Mouse (Mus musculus): ENCODE results near the gene Elf3. TPM values are rescaled to one million over a fixed set of nuclear protein-coding genes. Genes with fewer than 3 reads are reported as not detected.
A peak's percentile ranks its signal among the peaks of the same experiment; 100 is the strongest.

The Elf3 gene
- polyA plus RNA-seq (2014; fragmentation: Nextera tagmentation; extraction: Ambion mirVana) = 0.21 and 0.42 TPM in 2 replicates

DNA sequence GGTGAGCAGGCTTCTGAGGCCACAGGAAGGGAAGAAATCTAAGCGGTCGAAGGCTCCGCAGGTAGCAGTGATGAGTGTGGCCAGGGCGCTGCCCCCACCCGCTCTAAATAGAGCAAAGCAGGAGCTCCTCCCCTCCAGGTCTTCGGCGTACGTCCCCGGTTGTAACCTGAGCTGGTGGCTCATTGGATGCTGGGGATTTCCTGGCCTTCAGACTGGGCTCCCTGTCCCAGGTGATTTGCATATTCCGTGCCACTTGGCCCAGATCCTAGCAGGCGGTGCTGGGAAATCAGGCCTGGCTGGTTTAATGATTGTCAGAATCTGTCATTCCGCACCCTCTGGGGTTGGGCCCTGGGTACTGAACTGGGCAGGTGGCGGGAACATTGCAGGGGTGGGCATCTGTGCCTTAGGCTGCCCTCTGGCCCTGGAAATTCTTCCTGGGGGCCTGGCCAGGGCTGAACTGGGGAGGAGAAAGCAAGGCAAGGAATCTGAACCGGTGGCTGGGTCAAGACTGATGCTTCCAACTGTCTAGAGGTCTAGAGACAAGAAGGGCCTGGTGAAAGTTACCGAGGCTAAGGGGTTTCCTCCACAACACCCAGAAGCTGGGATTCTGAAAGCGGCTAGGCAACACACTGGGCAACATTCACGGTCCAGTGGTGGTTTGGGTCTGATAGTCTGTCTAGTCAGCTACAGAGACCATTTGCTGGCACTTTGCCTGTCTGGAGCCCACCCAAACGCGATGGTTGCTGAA lies at the start of gene Elf3:
Gene Elf3, minus strand, starts transcription at position 189 of the 748 bp plus-strand sequence.
- Histone ChIP-seq H3K27me3 (ENCODE audit: control insufficient read depth, insufficient read depth, low read length) (no peaks in the 10 kb centered on the region), H3K9ac (ENCODE audit: low read length) (peak within 1 kb of the TSS; percentile 47), H3K4me2 (peak within 1 kb of the TSS; percentile 46), H3K4me1 (ENCODE audit: control insufficient read depth, insufficient read depth, low read length) (peaks cover 9% of the 10 kb centered on the region), H3K36me3 (ENCODE audit: control insufficient read depth, insufficient read depth, low read length) (peaks cover 5% of the 10 kb centered on the region; the same call in 1 of the 2 replicates), H3K9me3 (ENCODE audit: control insufficient read depth, low read length) (no peaks in the 10 kb centered on the region), H3K4me3 (ENCODE audit: low read depth, low read length) (peak within 1 kb of the TSS; percentile 18; the same call in 1 of the 2 replicates), H3K27ac (ENCODE audit: low read depth, low read length) (no peak within 1 kb of the TSS)
- ATAC-seq (ENCODE audit: low FRiP score) (peak; percentile 59), DNase-seq (ENCODE audit: low spot score, missing footprints) (peak; percentile 93)
- 5% methylated on average over 19 of the region's 19 CpGs for WGBS

DNA sequence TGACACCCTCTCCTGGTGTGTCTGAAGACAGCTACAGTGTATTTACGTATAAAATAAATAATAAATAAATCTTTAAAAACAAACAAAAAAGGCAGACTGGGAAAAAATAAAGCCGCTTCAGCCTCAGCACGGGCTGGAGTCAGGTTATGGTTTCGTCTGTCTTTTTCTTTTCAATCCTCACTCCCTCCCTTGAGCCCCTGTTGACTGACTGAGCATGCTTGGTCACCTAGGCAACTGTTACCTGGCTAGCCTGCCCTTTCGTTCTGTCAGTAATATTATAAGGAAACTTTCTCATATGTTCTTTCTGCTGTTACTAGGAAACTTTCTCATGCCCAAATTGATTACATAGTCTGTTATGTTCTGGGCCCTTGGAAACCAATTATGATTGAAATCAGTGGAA lies 32.5 kb upstream of the Elf3 start:
- H3K27me3 ChIP-seq (ENCODE audit: control insufficient read depth, insufficient read depth, low read length) = no peaks in the 10 kb centered on the region
- H3K4me1 ChIP-seq (ENCODE audit: control insufficient read depth, insufficient read depth, low read length) = no peaks in the 10 kb centered on the region
- 87% methylated on average over 5 of the region's 5 CpGs for WGBS
- H3K9me3 ChIP-seq (ENCODE audit: control insufficient read depth, low read length) = no peaks in the 10 kb centered on the region
- no peak overlapping the region for H3K4me3 ChIP-seq (ENCODE audit: low read depth, low read length)
- DNase-seq (ENCODE audit: low spot score, missing footprints) = no peak
- peaks cover 4% of the 10 kb centered on the region; the same call in 1 of the 2 replicates for H3K36me3 ChIP-seq (ENCODE audit: control insufficient read depth, insufficient read depth, low read length)
- H3K9ac ChIP-seq (ENCODE audit: low read length) = no peak overlapping the region
- H3K27ac ChIP-seq (ENCODE audit: low read depth, low read length) = no peak overlapping the region
- no peak overlapping the region for H3K4me2 ChIP-seq
- no peak for ATAC-seq (ENCODE audit: low FRiP score)

DNA sequence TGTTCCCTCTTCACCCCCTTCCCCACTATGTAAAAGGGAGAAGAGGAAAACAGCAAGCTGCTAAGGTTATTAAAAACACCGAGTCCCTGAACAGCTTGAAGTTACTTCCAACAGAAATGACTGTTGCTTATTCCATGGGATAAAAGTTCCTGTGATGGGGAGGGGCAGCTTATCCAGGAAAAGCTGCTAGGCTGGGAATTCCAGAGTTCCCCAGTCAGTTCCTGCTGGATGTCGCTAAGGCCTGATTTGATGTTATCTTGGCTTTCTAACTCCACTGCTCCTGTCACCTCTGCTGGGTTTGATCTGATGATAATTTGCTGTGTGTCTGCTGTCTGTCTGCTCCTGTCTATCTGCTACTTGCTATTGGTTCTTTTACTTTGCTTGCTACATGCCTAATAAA lies 27.9 kb upstream of the Elf3 start:
- DNase-seq (ENCODE audit: low spot score, missing footprints) (peak; percentile 2), ATAC-seq (ENCODE audit: low FRiP score) (no peak)
- no peaks in the 10 kb centered on the region for H3K9me3 ChIP-seq (ENCODE audit: control insufficient read depth, low read length)
- H3K4me1 ChIP-seq (ENCODE audit: control insufficient read depth, insufficient read depth, low read length) = peaks cover 6% of the 10 kb centered on the region; the same call in 1 of the 2 replicates
- WGBS = 68% methylated on average over 2 of the region's 2 CpGs
- H3K36me3 ChIP-seq (ENCODE audit: control insufficient read depth, insufficient read depth, low read length) = no peaks in the 10 kb centered on the region
- H3K4me3 ChIP-seq (ENCODE audit: low read depth, low read length) = no peak overlapping the region
- no peak overlapping the region for H3K4me2 ChIP-seq
- no peak overlapping the region for H3K27ac ChIP-seq (ENCODE audit: low read depth, low read length)
- H3K9ac ChIP-seq (ENCODE audit: low read length) = no peak overlapping the region
- no peaks in the 10 kb centered on the region for H3K27me3 ChIP-seq (ENCODE audit: control insufficient read depth, insufficient read depth, low read length)

DNA sequence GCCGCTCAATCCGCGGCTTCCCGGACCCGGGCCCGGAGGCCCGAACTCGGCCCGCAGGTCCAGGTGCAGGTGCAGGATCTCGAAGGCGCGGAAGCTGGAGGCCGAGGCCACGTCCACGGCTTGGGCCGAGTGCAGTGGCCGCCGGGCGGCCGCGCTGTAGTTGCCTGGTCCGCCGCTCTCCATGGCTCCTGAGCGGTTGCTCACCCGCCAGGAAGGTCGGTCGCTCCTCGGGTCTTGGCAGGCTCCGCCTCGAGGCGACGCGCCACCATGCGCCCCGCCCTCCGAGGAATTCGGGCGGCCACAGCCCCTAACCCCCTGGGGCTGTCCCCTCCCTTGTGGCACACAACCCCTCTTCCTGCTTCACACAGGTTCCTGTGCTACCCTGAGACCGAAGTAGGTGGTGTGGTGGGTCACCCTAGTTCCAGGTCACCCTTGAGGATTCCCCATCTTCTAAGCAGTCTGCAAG lies 25.5 kb upstream of the Elf3 start, which contains the start of gene Rnpep:
Gene Rnpep, minus strand, starts transcription at position 259 of the 466 bp plus-strand sequence.
- DNase-seq (ENCODE audit: low spot score, missing footprints) (peak; percentile 97), ATAC-seq (ENCODE audit: low FRiP score) (peak; percentile 92)
- peak within 1 kb of the TSS; percentile 95 for H3K9ac ChIP-seq (ENCODE audit: low read length)
- no peaks in the 10 kb centered on the region for H3K9me3 ChIP-seq (ENCODE audit: control insufficient read depth, low read length)
- peak within 1 kb of the TSS; percentile 78 for H3K4me3 ChIP-seq (ENCODE audit: low read depth, low read length)
- no peaks in the 10 kb centered on the region for H3K27me3 ChIP-seq (ENCODE audit: control insufficient read depth, insufficient read depth, low read length)
- WGBS = 0% methylated on average over 37 of the region's 39 CpGs
- peaks cover 6% of the 10 kb centered on the region; the same call in 1 of the 2 replicates for H3K4me1 ChIP-seq (ENCODE audit: control insufficient read depth, insufficient read depth, low read length)
- no peaks in the 10 kb centered on the region for H3K36me3 ChIP-seq (ENCODE audit: control insufficient read depth, insufficient read depth, low read length)
- H3K27ac ChIP-seq (ENCODE audit: low read depth, low read length) = peak within 1 kb of the TSS; percentile 60
- peak within 1 kb of the TSS; percentile 82 for H3K4me2 ChIP-seq

DNA sequence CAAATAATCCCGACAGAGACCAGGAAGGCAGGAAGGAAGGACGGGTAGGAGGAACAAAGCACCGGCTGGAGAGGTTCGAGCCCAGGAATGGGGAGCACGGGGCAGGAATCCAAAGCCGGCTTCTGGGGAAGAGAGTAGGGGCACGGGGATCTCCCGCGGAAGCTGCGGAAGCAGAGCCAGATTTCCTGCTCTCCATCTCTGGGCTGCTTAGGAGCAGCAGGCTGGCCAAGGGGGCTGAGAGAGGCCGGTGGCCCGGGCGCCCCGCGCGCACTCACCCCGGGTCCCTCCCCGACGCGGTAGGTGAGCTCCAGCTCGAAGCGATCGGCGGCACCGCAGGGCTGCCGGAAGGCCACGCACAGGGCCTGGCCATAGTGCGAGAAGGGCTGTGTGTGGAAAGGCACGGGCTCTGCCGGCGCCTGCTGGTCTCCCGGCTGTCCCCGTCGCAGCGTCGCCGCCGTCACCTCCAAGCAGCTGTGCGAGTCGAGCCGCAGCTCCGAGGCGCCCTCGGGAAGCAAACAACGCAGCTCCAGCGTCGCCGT lies 25.0 kb upstream of the Elf3 start:
- Histone ChIP-seq H3K9me3 (ENCODE audit: control insufficient read depth, low read length) (no peaks in the 10 kb centered on the region), H3K4me3 (ENCODE audit: low read depth, low read length) (peak overlapping the region; percentile 78), H3K27me3 (ENCODE audit: control insufficient read depth, insufficient read depth, low read length) (no peaks in the 10 kb centered on the region), H3K4me1 (ENCODE audit: control insufficient read depth, insufficient read depth, low read length) (peaks cover 6% of the 10 kb centered on the region; the same call in 1 of the 2 replicates), H3K36me3 (ENCODE audit: control insufficient read depth, insufficient read depth, low read length) (no peaks in the 10 kb centered on the region; the same call in 1 of the 2 replicates), H3K27ac (ENCODE audit: low read depth, low read length) (peak overlapping the region; percentile 60), H3K9ac (ENCODE audit: low read length) (peak overlapping the region; percentile 95), H3K4me2 (peak overlapping the region; percentile 82)
- DNase-seq (ENCODE audit: low spot score, missing footprints) (peak; percentile 97), ATAC-seq (ENCODE audit: low FRiP score) (peak; percentile 85)
- under 1% methylated on average over 44 of the region's 48 CpGs for WGBS

DNA sequence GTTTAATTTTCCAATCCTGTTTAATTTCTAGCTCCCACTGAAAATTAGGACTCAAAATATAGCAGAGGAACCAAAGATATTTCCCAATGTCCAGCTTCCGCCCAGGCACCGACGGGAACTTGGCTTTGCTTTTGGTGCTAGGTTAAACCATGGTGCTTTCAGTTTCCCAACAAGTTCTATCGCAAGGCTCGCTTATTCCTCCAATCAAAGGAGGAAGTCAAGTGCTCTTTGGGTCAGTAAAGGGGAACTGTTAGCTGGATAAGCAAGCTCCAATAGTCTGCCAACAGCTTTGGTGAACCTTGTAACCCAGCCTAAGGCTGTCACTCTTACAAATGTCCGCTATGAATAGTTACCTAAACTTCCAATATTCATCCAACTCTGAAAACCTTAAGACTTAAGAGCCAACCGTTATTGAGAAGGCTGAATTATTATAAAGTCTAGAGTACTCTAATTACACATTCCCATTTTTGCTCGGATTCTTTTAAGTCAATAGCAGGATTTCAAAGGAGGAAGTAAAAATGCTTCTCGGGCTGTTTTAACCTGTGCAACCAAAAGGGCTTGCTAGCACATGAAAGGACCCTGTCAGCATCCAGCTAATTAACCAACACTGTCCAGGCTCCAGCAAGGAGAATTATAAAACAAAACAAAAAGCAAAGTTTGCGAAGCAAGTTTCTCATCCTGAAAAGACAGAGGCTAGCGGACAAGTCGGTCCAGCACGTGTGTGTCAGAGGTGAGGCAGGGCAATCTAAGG lies 24.3 kb upstream of the Elf3 start:
- peak overlapping the region; percentile 82 for H3K4me2 ChIP-seq
- peaks cover 6% of the 10 kb centered on the region; the same call in 1 of the 2 replicates for H3K4me1 ChIP-seq (ENCODE audit: control insufficient read depth, insufficient read depth, low read length)
- 0 out of 2 replicates have a peak, but pooled peaks have one; percentile 2 for ATAC-seq (ENCODE audit: low FRiP score)
- H3K9me3 ChIP-seq (ENCODE audit: control insufficient read depth, low read length) = no peaks in the 10 kb centered on the region
- peak overlapping the region; percentile 95 for H3K9ac ChIP-seq (ENCODE audit: low read length)
- peaks cover 5% of the 10 kb centered on the region for H3K36me3 ChIP-seq (ENCODE audit: control insufficient read depth, insufficient read depth, low read length)
- DNase-seq (ENCODE audit: low spot score, missing footprints) = peak; percentile 85
- H3K27me3 ChIP-seq (ENCODE audit: control insufficient read depth, insufficient read depth, low read length) = no peaks in the 10 kb centered on the region
- peak overlapping the region; percentile 78 for H3K4me3 ChIP-seq (ENCODE audit: low read depth, low read length)
- H3K27ac ChIP-seq (ENCODE audit: low read depth, low read length) = no peak overlapping the region
- WGBS = 40% methylated on average over 13 of the region's 13 CpGs

DNA sequence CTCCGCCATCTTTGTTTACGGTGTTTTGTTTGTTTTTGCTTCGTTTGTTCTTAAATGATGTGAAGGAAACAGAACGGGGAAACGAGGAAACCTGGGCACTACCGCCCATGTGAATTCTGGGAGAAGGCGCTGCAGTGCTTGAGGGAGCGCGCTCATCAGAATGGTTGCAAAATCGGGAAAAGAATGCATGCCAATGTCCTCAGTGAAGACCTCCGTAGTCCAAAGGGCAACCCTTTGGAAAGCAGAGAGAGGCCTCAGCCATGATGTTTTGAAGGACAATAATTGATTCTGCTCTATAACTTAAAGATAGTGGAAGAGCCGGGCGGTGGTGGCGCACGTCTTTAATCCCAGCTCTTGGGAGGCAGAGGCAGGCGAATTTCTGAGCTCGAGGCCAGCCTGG lies 23.5 kb upstream of the Elf3 start:
- H3K9ac ChIP-seq (ENCODE audit: low read length) = no peak overlapping the region
- H3K4me2 ChIP-seq = no peak overlapping the region
- H3K9me3 ChIP-seq (ENCODE audit: control insufficient read depth, low read length) = no peaks in the 10 kb centered on the region
- no peak for ATAC-seq (ENCODE audit: low FRiP score)
- no peak overlapping the region for H3K27ac ChIP-seq (ENCODE audit: low read depth, low read length)
- 96% methylated on average over 17 of the region's 17 CpGs for WGBS
- no peak overlapping the region for H3K4me3 ChIP-seq (ENCODE audit: low read depth, low read length)
- peak; percentile 59 for DNase-seq (ENCODE audit: low spot score, missing footprints)
- no peaks in the 10 kb centered on the region for H3K27me3 ChIP-seq (ENCODE audit: control insufficient read depth, insufficient read depth, low read length)
- peaks cover 6% of the 10 kb centered on the region; the same call in 1 of the 2 replicates for H3K4me1 ChIP-seq (ENCODE audit: control insufficient read depth, insufficient read depth, low read length)
- H3K36me3 ChIP-seq (ENCODE audit: control insufficient read depth, insufficient read depth, low read length) = peaks cover 6% of the 10 kb centered on the region

DNA sequence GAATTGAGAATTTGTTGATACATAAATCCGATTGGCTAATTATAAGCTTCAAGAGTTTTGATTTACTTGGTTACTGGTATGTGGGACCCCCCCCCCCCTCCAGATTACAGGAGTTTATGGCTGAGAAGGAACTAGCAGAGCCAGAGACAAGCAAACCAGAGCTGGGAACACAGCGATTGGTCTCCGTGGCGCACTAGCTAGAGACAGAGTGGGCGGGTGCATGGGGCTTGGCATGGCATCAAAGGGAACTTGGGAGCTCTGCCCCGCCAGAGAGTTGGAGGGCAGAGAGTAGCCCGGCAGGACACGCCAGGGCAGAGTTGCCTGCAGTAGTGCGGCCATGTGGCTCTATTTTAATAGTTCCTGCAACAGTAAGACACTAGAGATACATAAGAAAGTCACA lies 22.3 kb upstream of the Elf3 start:
- no peak for ATAC-seq (ENCODE audit: low FRiP score)
- Histone ChIP-seq H3K27ac (ENCODE audit: low read depth, low read length) (no peak overlapping the region), H3K9me3 (ENCODE audit: control insufficient read depth, low read length) (no peaks in the 10 kb centered on the region), H3K4me1 (ENCODE audit: control insufficient read depth, insufficient read depth, low read length) (peaks cover 6% of the 10 kb centered on the region; the same call in 1 of the 2 replicates), H3K27me3 (ENCODE audit: control insufficient read depth, insufficient read depth, low read length) (no peaks in the 10 kb centered on the region), H3K9ac (ENCODE audit: low read length) (no peak overlapping the region), H3K4me3 (ENCODE audit: low read depth, low read length) (no peak overlapping the region), H3K36me3 (ENCODE audit: control insufficient read depth, insufficient read depth, low read length) (peaks cover 9% of the 10 kb centered on the region), H3K4me2 (no peak overlapping the region)
- whole genome bisulfite sequencing = 90% methylated on average over 9 of the region's 9 CpGs
- peak; percentile 69 for DNase-seq (ENCODE audit: low spot score, missing footprints)

All from midbrain, embryonic 11.5 days (tissue).